Mouse (Mus musculus) midbrain, embryonic 12.5 days (tissue): ENCODE data around the gene Fxr2. TPM values are rescaled to one million over a fixed set of nuclear protein-coding genes. Genes with fewer than 3 reads are reported as not detected.
A peak's percentile ranks its signal among the peaks of the same experiment; 100 is the strongest.
"Not testable (repeated sequence)": the region's sequence is repeated elsewhere in the genome, so short reads cannot be mapped to it uniquely, and the experiment has no call there.

Source experiments
- ATAC-seq: fragments of 200-750 bp; cut with Nextera tagmentation; 2 replicates; pipeline ENCODE4 v1.8.0; 2017; ENCODE audit warnings: low read depth, moderate TSS enrichment, moderate library complexity; ENCODE audit not compliant: low FRiP score
- H3K27ac ChIP-seq: fragments of 300-500 bp; sonication (generic); replicated peaks from 2 replicates; pipeline ENCODE4 v1.5.1; 2016; ENCODE audit warnings: mild to moderate bottlenecking
- H3K27me3 ChIP-seq: fragments of 300-500 bp; sonication (generic); 2 replicates; pipeline ENCODE4 v1.6.1; 2016; ENCODE audit warnings: mild to moderate bottlenecking
- H3K36me3 ChIP-seq: fragments of 300-500 bp; sonication (generic); 2 replicates; pipeline ENCODE4 v1.6.1; 2016
- H3K4me1 ChIP-seq: fragments of 300-500 bp; sonication (generic); 2 replicates; pipeline ENCODE4 v1.6.1; 2016
- H3K4me2 ChIP-seq: fragments of 300-500 bp; sonication (generic); replicated peaks from 2 replicates; pipeline ENCODE4 v1.6.1; 2016; ENCODE audit warnings: mild to moderate bottlenecking, moderate library complexity
- H3K4me3 ChIP-seq: fragments of 300-500 bp; sonication (generic); 2 replicates; pipeline ENCODE4 v1.5.1; 2016; ENCODE audit warnings: mild to moderate bottlenecking
- H3K9ac ChIP-seq: fragments of 300-500 bp; sonication (generic); replicated peaks from 2 replicates; pipeline ENCODE4 v1.6.1; 2016; ENCODE audit warnings: mild to moderate bottlenecking, moderate library complexity
- H3K9me3 ChIP-seq: fragments of 300-500 bp; sonication (generic); 2 replicates; pipeline ENCODE4 v1.6.1; 2016; ENCODE audit warnings: mild to moderate bottlenecking
- WGBS: fragments of 180-500 bp; shearing (Covaris S2); methylation state at CpG from one replicate; pipeline ENCODE4 v1.1.7; 2016; 5-methylcytosine and 5-hydroxymethylcytosine counted together
- polyA plus RNA-seq: library from polyadenylated mRNA; unstranded; fragments of >200 nt; fragmentation: Nextera tagmentation; extraction: Ambion mirVana; gene quantifications from 2 replicates; pipeline ENCODE4 v1.2.1, GENCODE M21; 2016

Fxr2 gene
- polyA plus RNA-seq, 1 experiment from 2014 or later: 59.2 TPM

- Histone ChIP-seq H3K36me3 (no peaks in the 10 kb centered on the region), H3K27me3 (peaks cover 26% of the 10 kb centered on the region), H3K4me1 (peaks cover 4% of the 10 kb centered on the region), H3K27ac (no peak overlapping the region), H3K4me2 (peak overlapping the region; percentile 18), H3K4me3 (no peak overlapping the region), H3K9me3 (no peaks in the 10 kb centered on the region), H3K9ac (no peak overlapping the region)
- ATAC-seq: no peak
- 6% methylated on average over 19 of the region's 19 CpGs for WGBS
These were observed 19.1 kb upstream of the Fxr2 start for GRCm38 (mm10) chr11:69613553-69614256.

- H3K36me3 ChIP-seq, H3K9ac ChIP-seq, H3K4me2 ChIP-seq, H3K4me3 ChIP-seq, ATAC-seq, H3K4me1 ChIP-seq, H3K27ac ChIP-seq, H3K9me3 ChIP-seq: not testable (repeated sequence)
- H3K27me3 ChIP-seq: peaks cover 24% of the 10 kb centered on the region
- WGBS: 57% methylated on average over 11 of the region's 11 CpGs
These were observed 18.6 kb upstream of the Fxr2 start for GRCm38 (mm10) chr11:69614257-69614588.

- no peaks in the 10 kb centered on the region for H3K9me3 ChIP-seq
- WGBS: 49% methylated on average over 10 of the region's 10 CpGs
- no peak overlapping the region for H3K4me3 ChIP-seq
- H3K9ac ChIP-seq: no peak overlapping the region; the same call in 1 of the 2 replicates
- ATAC-seq: no peak
- H3K4me1 ChIP-seq: peaks cover 8% of the 10 kb centered on the region
- no peak overlapping the region for H3K27ac ChIP-seq
- no peaks in the 10 kb centered on the region for H3K36me3 ChIP-seq
- H3K4me2 ChIP-seq: no peak overlapping the region
- peaks cover 24% of the 10 kb centered on the region for H3K27me3 ChIP-seq
These were observed 16.0 kb upstream of the Fxr2 start for GRCm38 (mm10) chr11:69616781-69617180.

- WGBS: 70% methylated on average over 5 of the region's 5 CpGs
These were observed 15.0 kb upstream of the Fxr2 start, which contains the start of gene Shbg for GRCm38 (mm10) chr11:69617805-69618204. Gene Shbg, minus strand, starts transcription at chr11:69617905.

GRCm38 (mm10) chr11:69620394-69621081, 12.3 kb upstream of the Fxr2 start:
- Histone ChIP-seq H3K36me3 (no peaks in the 10 kb centered on the region), H3K4me1 (peaks cover 15% of the 10 kb centered on the region), H3K4me2 (no peak overlapping the region), H3K9ac (no peak overlapping the region), H3K27ac (no peak overlapping the region), H3K9me3 (no peaks in the 10 kb centered on the region), H3K27me3 (peaks cover 19% of the 10 kb centered on the region), H3K4me3 (no peak overlapping the region)
- 90% methylated on average over 7 of the region's 7 CpGs for WGBS
- ATAC-seq: no peak

More at GRCm38 (mm10) chr11:69617805-69618204, 15.0 kb upstream of the Fxr2 start, which contains the start of gene Shbg:
- no peak within 1 kb of the TSS for H3K4me2 ChIP-seq
- no peak within 1 kb of the TSS for H3K27ac ChIP-seq
- H3K9me3 ChIP-seq: no peaks in the 10 kb centered on the region
- ATAC-seq: no peak
- H3K4me1 ChIP-seq: peaks cover 18% of the 10 kb centered on the region
- peaks cover 24% of the 10 kb centered on the region for H3K27me3 ChIP-seq
- no peak within 1 kb of the TSS; the same call in 1 of the 2 replicates for H3K9ac ChIP-seq
- no peak within 1 kb of the TSS for H3K4me3 ChIP-seq
- H3K36me3 ChIP-seq: no peaks in the 10 kb centered on the region

GRCm38 (mm10) chr11:69621571-69622268, 11.1 kb upstream of the Fxr2 start, which contains the start of gene Sat2:
Gene Sat2, plus strand, starts transcription at chr11:69622024.
- no peaks in the 10 kb centered on the region for H3K36me3 ChIP-seq
- H3K27me3 ChIP-seq: peaks cover 13% of the 10 kb centered on the region
- peak within 1 kb of the TSS; percentile 44 for H3K4me3 ChIP-seq
- peaks cover 15% of the 10 kb centered on the region for H3K4me1 ChIP-seq
- H3K4me2 ChIP-seq: peak within 1 kb of the TSS; percentile 65
- H3K27ac ChIP-seq: peak within 1 kb of the TSS; percentile 75
- H3K9me3 ChIP-seq: no peaks in the 10 kb centered on the region
- under 1% methylated on average over 20 of the region's 20 CpGs for WGBS
- peak within 1 kb of the TSS; percentile 62 for H3K9ac ChIP-seq
- peak; percentile 85 for ATAC-seq

- H3K27ac ChIP-seq: peak overlapping the region; percentile 75
- H3K9me3 ChIP-seq: no peaks in the 10 kb centered on the region
- H3K36me3 ChIP-seq: no peaks in the 10 kb centered on the region
- WGBS: 52% methylated on average over 6 of the region's 6 CpGs
- peak overlapping the region; percentile 44 for H3K4me3 ChIP-seq
- H3K4me1 ChIP-seq: peaks cover 15% of the 10 kb centered on the region
- ATAC-seq: 0 out of 2 replicates have a peak, but pooled peaks have one; percentile 19
- H3K9ac ChIP-seq: peak overlapping the region; percentile 62
- H3K27me3 ChIP-seq: peaks cover 7% of the 10 kb centered on the region; the same call in 1 of the 2 replicates
- H3K4me2 ChIP-seq: peak overlapping the region; percentile 65
These were observed 10.4 kb upstream of the Fxr2 start for GRCm38 (mm10) chr11:69622406-69622805.

- H3K4me1 ChIP-seq: peaks cover 15% of the 10 kb centered on the region
- no peak overlapping the region for H3K9ac ChIP-seq
- ATAC-seq: no peak
- H3K36me3 ChIP-seq: no peaks in the 10 kb centered on the region
- H3K4me3 ChIP-seq: no peak overlapping the region
- 75% methylated on average over 4 of the region's 4 CpGs for WGBS
- no peak overlapping the region for H3K27ac ChIP-seq
- peak overlapping the region; percentile 65; the same call in 1 of the 2 replicates for H3K4me2 ChIP-seq
- no peaks in the 10 kb centered on the region for H3K9me3 ChIP-seq
- H3K27me3 ChIP-seq: 0 out of 2 replicates have a peak, but pooled peaks cover 1% of the 10 kb centered on the region
These were observed 9.8 kb upstream of the Fxr2 start for GRCm38 (mm10) chr11:69623006-69623405.

GRCm38 (mm10) chr11:69624339-69624738, 8.5 kb upstream of the Fxr2 start:
- not testable (repeated sequence) for H3K9me3 ChIP-seq, H3K4me2 ChIP-seq, H3K27ac ChIP-seq, ATAC-seq, H3K4me3 ChIP-seq, H3K9ac ChIP-seq, H3K27me3 ChIP-seq, H3K36me3 ChIP-seq
- H3K4me1 ChIP-seq: peaks cover 15% of the 10 kb centered on the region
- WGBS: 88% methylated on average over 2 of the region's 2 CpGs

- Histone ChIP-seq H3K36me3 (no peaks in the 10 kb centered on the region), H3K9ac (no peak overlapping the region), H3K4me2 (no peak overlapping the region), H3K27me3 (no peaks in the 10 kb centered on the region), H3K27ac (no peak overlapping the region), H3K4me3 (no peak overlapping the region), H3K9me3 (no peaks in the 10 kb centered on the region), H3K4me1 (no peaks in the 10 kb centered on the region)
- ATAC-seq: no peak
- 36% methylated on average over 6 of the region's 6 CpGs for WGBS
These were observed 4.5 kb upstream of the Fxr2 start for GRCm38 (mm10) chr11:69628286-69628685.

- no peaks in the 10 kb centered on the region for H3K36me3 ChIP-seq
- ATAC-seq: no peak
- peaks cover 12% of the 10 kb centered on the region for H3K4me1 ChIP-seq
- no peaks in the 10 kb centered on the region for H3K9me3 ChIP-seq
- H3K27ac ChIP-seq: no peak overlapping the region
- H3K9ac ChIP-seq: no peak overlapping the region
- no peaks in the 10 kb centered on the region for H3K27me3 ChIP-seq
- H3K4me3 ChIP-seq: no peak overlapping the region
- no peak overlapping the region for H3K4me2 ChIP-seq
- 69% methylated on average over 1 of the region's 1 CpGs for WGBS
These were observed 3.0 kb upstream of the Fxr2 start for GRCm38 (mm10) chr11:69629802-69630201.
